Mouse (Mus musculus): ENCODE data around the gene Bcas1.

GRCm38 (mm10) chr2:170316344-170316743, 111.3 kb downstream of the Bcas1 start:
- TF ChIP-seq CTCF (IDR thresholded peaks at IDR 0.05; ENCODE audit: low read depth, low read length) (no peak), POLR2A (IDR thresholded peaks at IDR 0.05; ENCODE audit: insufficient read depth, low read length) (no peak)
